8 mouse cellular contexts compared by ENCODE assay signal in genomic region chr2:35107984-35108635, GRCm38 (mm10). TPM values are rescaled to one million over a fixed set of nuclear protein-coding genes. Genes with fewer than 3 reads are reported as not detected.
DNase-seq lines count a peak whose midpoint lies in the region; TF ChIP-seq lines count a peak whose summit lies in the region.

No protein-coding gene starts in this region.

- H3K4me1 ChIP-seq in lung, adult 2 months (ENCODE audit: control insufficient read depth, insufficient read depth, low read length): peaks cover 3% of the 10 kb centered on the region

- 41% methylated on average over 5 of the region's 5 CpGs for WGBS in lung, adult 2 months

- peak; percentile 31; the same call in 1 of the 2 replicates for TF ChIP-seq CTCF in lung, adult 2 months (IDR thresholded peaks at IDR 0.05; ENCODE audit: insufficient read depth, low read length)

- TF ChIP-seq POLR2A in lung, adult 2 months (IDR thresholded peaks at IDR 0.05; ENCODE audit: borderline replicate concordance, extremely low read depth, low read depth, low read length): no peak

- peak; percentile 17 for DNase-seq in gastrocnemius, postnatal 10 days
- no peak for DNase-seq in gastrocnemius, postnatal 25 days
- peak; percentile 9 for DNase-seq in right cerebral cortex, postnatal 4 days
- DNase-seq in right cerebral cortex, postnatal 36 days (ENCODE audit: low spot score in 2 of 2): no peak
- DNase-seq in embryo, embryonic 10 days (ENCODE audit: low spot score): peak; percentile 28
- DNase-seq in lung, adult 2 months: peak; percentile 13
- DNase-seq in yolk sac, embryonic 10.5 days (ENCODE audit: low spot score): peak; percentile 30
- DNase-seq in frontal cortex, postnatal 25 days (ENCODE audit: low spot score in 2 of 2): no peak

- no peak overlapping the region for H3K4me3 ChIP-seq in lung, adult 2 months (replicated peaks; ENCODE audit: extremely low read depth, low read depth, low read length)

RNA-seq across cellular contexts. Expression of gene Cntrl, which starts 1.2 kb away (rescaled TPM):
- 1 to 10 TPM; 7.7 to 9.8 TPM for total RNA-seq in gastrocnemius, postnatal 10 days (2021)
- total RNA-seq in gastrocnemius, postnatal 25 days (2021): 1 to 10 TPM; 5.4 to 7.5 TPM
- 10.3 and 14.9 TPM in 2 replicates for polyA plus RNA-seq in lung, adult 2 months (2012; rRNA removed)

RNA-seq across cellular contexts. Expression of gene AI182371, which starts 6.8 kb away (rescaled TPM):
- total RNA-seq in gastrocnemius, postnatal 10 days (2021): under 1 TPM in 1 of 2 experiments, not detected in 1; 0.38 TPM
- total RNA-seq in gastrocnemius, postnatal 25 days (2021): not detected
- polyA plus RNA-seq in lung, adult 2 months (2012; rRNA removed): 0.80 and 1.3 TPM in 2 replicates

RNA-seq across cellular contexts. Expression of gene Hc, which starts 46.9 kb away (rescaled TPM):
- under 1 TPM in 1 of 2 experiments, not detected in 1; 0.18 TPM for total RNA-seq in gastrocnemius, postnatal 10 days (2021)
- not detected for total RNA-seq in gastrocnemius, postnatal 25 days (2021)
- polyA plus RNA-seq in lung, adult 2 months (2012; rRNA removed): 106 and 168 TPM in 2 replicates

Comparison
In these comparisons a context has a peak if more than half of its experiments do, and no peak if none do; other contexts are left out.
1. DNase-seq: peak in gastrocnemius, postnatal 10 days (single experiment), right cerebral cortex, postnatal 4 days (single experiment), embryo, embryonic 10 days (single experiment), lung, adult 2 months (single experiment) and yolk sac, embryonic 10.5 days (single experiment); none in gastrocnemius, postnatal 25 days (single experiment), right cerebral cortex, postnatal 36 days (0 of 2) and frontal cortex, postnatal 25 days (0 of 2).